Mouse (Mus musculus) kidney, postnatal 14 days (tissue): ENCODE data around the gene Wnt16.
A peak's percentile ranks its signal among the peaks of the same experiment; 100 is the strongest.
"Not testable (repeated sequence)": the region's sequence is repeated elsewhere in the genome, so short reads cannot be mapped to it uniquely, and the experiment has no call there.

Experiments
- DNase-seq: peaks from one replicate; pipeline ENCODE4 v3.0.0; 2022; ENCODE audit warnings: mixed read lengths

The Wnt16 gene

DNA sequence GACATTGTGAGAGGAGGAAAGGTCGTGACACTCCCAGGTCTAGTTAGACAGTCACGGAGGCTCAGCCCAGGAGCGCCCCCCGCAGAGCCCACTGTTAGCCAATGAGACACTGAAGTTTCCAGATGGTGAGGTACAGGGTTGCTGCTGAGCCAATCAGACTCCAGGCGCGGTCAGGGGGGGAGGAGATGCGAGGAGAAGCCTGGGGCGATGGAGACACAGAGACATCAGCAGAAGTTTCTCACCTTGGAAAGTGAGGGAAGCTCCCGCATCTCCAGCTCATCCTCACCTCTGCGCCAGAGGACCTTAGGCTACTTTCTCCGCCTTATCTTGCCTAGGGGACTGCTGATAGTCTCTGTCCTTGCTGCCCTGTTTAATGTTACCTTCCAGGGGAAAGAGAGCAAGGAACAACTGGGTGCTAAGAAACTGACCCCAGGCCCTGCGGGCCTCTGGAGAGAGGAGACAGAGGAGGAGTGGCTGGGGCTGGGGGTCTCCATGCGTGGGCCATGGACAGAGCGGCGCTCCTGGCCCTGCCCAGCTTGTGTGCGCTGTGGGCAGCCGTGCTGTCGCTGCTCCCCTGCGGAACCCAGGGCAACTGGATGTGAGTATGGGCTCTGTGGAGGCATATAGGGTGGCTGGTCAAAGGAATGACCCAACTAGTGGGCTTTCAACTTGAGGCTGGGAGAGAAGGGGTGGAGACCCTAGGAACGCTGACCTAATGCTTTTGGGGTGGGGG, at the start of gene Wnt16:
Gene Wnt16, plus strand, starts transcription at position 224 of the 733 bp plus-strand sequence.
- DNase-seq: peak; percentile 8

DNA sequence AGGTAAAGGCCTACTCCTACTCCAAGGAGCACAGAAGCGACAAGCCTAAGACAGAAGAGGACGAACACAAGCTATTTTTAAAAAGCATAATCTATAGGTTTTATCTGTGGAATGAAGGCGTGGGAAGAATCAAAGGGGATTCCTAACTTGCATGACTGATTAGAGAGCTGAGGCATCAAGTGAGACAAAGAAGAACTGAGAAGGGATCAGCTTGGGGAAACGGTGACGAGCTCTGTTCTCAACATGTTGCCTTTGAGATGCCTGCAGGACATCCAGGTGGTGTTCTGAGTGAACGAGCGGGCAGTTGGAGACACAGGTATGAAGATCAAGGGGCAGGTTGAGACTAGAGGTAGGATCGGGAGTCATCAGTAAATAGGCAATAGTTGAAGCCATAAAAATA, 44.7 kb upstream of the Wnt16 start:
- no peak for DNase-seq

DNA sequence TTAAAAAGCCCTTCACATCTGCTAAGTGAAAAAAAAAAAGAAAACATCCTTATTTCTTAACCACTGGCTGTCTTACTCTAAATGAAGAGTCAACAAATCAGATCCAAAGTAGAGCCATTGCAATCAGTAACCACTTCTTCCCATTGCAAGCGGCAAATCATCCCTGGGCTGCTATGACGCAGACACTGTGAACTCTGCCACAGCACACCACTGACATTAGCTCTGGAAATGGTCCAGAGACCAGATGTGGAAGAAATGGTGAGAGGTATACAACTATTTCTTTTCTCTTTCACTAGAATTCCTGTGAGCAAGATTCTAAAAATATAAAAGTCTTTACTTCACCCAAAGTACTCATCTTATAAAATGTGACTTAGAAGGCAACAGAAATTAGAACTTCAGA, 41.3 kb upstream of the Wnt16 start:
- no peak for DNase-seq

DNA sequence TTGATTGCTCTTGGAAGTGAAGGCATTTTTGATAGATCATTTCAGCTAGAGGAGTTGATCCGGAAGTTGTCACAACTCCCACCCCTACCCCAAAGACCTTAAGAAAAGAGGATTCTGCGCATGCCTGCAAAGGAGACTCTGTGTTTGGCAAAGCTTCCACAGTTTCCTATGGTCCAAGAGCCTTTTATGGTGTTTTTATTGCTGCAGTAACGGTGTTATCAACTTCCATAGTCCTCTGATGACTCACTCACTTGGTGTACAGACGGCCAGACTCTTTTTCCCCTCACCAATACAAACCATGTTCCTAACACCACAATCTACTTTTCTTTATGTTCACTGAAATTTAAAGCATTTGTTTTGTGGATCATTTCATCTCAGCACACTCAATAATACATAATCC, 29.2 kb upstream of the Wnt16 start:
- no peak for DNase-seq

DNA sequence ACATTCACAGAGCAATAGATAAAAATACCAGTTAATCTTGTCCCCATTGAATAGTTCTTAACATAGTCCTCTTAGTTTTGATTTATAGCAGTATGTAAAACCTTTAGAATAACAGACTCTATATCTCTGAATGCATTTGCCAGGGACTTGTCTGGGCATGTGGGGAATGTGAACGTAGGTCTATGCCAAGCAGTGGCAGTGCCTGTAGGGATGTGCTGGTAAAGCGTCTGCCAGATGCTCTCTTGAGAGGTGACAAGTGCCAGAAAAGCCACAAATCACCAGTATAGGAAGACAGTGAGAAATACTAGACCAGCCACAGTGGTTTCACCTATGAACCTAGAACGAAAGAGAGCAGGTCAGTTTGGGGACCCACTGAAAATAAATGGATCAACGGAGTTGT, 25.5 kb upstream of the Wnt16 start:
- DNase-seq: no peak

DNA sequence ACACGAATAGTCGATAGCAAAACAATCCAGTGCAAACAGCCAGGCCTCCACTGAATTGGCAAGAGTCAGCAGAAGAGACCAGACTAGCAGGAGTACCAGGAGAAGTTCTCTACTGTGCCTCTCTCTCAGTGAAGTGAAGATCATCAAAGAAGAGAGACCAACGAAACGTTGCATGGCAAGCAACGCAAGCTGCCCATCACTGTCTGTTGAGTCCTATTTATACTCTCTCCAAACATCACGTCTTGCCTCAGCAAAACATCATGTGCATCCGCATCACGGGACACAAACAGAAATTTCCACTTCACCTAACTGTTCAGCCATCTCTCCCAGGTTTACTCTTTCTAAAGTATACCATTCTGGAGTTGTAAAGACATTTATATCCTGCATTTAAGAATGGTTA, 23.9 kb upstream of the Wnt16 start:
- not testable (repeated sequence) for DNase-seq

DNA sequence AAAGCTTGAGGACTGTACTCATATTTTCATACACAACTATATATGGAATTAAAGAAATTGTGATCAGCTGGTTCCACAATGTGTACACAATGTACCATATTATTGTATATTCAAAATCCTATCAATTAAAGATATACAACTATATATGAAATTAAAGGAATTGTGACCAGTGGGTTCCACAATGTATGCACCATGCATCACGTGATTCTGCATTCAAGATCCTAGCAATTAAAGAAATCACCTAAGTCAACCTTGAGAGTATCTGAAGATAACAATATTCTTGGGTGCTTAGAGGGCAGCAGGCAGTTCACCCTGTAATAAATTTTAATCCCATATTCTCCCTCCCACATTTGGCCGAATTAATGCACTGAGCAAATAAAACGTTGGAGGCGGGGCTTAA, 22.0 kb upstream of the Wnt16 start:
- no peak for DNase-seq

DNA sequence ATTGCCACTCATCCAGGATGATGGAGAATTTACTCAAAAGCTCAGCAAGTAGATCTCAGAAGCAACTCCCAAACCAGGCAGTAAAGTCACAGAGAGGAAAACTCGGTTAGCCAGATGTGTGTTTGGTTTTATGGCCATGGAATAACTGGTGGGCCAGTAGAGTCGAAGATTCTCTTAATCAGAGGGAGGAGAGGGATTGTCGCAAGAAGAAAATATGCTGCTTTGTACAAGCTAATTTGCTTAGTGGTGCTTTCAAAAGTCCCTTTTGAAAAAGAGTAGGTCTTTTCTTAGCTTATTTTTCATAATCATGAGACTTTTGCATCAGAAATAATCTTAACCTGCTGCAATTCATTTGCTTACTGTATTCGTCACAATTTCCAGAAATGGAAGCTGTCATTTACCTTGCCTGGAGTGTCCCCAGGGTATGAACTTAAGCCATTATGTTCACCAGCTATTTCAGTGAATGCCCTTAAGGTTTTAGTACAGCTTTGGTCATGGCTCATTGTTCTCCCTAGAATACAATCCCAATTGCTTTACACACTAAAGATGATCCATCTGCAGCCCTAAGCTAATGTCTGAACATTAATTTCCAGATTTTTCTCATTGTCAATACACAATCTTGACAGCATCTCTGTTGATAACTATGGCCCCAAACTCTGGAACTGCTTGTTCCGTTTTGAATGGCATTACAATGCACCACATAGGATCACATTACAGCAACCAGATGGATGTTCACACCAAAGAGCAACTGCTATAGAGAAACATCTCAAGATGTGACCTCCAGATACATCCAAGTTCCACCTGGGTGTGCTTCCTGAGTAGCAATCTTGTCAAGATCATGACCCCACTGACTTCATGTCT, 20.0 kb upstream of the Wnt16 start:
- DNase-seq: no peak

DNA sequence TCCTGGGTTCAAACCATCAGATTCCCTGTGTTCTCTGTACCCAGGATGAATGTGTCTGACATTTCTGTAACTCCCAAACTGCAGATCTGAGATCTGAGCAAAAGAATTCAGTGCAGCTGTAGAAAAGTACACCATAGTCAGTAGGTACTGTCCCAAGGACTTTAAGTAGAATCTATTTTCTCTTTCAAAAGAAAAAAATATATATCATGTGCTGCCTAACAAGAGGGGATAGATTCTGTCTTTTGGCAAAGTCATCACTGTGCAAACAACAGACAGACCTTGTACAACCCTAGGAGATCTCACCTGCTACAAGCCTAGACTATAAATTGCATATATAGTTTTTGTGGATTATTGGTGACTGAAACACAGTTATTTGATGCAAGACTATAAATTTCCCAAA, 19.4 kb upstream of the Wnt16 start:
- no peak for DNase-seq

DNA sequence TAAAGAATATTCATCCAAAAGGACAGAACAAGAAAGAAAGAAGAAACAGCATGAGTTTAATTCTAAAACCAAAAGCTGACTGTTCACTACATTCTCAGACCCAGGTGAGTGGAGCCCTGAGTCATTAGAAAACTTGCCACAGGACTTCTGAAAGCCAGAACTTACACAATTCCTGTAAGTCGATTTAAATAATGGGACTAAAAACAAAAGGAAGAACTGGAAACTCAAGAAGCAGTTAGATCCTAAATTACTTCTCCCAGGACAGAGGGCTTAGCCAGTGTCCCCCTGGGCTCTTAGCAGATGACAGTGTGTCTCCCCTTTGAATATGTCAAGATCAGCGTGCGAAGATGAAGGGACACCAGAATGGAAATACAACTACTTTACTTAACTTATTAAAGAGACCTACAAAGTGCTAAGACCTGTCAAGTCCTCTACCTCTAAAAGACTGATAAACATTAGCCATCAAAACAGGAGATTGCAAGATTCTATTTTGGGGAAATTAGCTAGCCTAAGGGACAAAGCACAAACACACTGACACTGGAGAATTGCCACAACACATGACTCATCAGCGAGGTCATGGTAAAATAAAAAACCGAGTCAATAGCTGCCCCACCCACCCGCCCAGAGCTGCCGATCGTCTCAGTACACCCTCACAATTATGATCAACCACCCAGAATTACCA, 18.0 kb upstream of the Wnt16 start:
- DNase-seq: no peak

DNA sequence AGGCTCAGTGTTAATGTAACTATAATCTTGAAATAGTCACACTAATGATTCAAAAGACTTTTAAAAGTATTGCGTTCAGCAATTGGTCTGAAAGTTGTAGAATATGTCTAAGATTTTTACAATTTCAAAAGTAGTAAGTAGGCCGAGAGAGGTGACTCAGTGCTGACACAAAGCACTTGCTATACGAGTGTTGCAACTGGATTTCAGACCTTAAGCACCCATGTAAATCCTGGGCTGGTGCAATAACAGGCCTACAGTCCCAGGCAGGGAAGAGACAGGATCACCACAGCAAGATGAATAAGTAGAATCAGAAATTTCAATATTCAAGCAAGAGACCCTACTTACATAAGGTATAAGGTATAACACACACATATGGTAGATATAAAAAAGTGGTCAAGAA, 10.1 kb upstream of the Wnt16 start:
- no peak for DNase-seq

DNA sequence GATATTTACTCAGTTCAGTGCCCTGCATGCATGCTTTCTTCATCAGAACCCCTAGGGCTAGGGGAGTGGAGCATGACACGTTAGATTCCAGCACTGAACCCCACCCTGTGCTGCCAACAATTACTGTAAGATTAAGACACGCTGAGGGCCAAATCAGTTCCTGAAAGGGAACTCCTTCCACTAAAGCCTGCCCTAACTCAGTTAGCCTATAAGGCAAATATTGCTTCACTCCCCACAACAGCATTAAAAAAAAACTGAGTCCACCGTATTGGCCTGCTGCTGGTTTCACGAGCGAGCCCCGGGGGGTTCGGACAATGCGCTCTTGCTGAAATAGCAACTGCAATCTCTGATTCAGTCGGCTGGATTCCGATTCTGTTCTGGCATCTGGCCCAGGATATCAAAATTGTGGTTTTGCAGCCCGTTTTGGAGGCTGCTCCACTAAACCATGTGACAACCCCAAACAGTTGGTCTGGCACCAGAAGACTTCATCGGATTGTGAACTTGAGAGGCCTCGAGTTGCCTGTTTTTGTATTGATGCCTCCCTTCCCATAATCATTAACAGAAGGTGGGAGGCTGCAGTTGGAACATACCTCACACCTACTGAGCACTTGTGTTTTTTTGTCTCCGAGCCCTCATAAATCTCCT, 7.7 kb upstream of the Wnt16 start:
- DNase-seq: peak; percentile 52

DNA sequence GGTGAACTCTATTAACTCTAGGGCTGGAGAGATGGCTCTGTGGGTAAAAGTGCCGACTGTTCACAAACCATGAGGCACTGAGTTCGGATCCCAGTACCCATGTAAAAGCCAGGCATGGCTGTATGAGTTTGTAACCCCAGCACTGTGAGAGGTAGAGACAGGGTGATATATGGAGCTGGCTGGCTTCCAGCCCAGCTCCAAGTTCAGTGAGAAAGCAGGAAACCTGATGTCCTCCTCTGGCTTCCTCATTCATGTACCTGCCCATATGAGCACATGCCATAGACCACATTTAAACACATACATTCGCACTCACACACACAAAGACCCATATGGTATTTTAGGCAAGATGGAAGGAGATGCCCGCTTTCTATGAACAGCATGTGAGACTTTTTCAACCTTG, 5.6 kb upstream of the Wnt16 start:
- no peak for DNase-seq

DNA sequence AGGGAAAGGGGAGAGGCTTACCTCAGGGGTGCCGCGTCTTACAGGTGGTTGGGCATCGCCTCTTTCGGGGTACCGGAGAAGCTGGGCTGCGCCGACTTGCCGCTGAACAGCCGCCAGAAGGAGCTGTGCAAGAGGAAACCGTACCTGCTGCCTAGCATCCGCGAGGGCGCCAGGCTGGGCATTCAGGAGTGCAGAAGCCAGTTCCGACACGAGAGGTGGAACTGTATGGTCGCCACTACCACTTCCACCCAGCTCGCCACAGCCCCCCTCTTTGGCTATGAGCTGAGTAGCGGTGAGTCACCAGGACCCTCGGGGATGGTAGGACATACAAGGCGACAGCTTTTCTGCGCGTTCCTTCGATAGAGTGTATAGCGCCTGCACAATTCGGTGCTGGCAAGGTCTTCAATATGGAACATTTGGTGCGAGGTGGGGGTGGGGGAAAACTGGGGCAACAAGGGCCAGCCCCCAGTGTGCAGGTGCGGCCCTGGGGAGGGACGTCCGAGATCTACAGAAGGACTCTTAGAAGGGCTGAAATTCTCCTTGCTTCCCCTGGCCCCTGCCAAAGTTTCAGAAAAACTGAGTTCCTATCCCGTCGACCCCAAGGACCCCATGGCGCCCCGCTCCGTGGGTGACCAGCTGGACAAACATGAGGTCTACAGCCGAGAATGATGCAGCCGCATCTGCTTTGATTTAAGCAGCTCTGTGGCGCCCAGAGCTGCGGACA, 872 bp downstream of the Wnt16 start:
- peak; percentile 28 for DNase-seq

DNA sequence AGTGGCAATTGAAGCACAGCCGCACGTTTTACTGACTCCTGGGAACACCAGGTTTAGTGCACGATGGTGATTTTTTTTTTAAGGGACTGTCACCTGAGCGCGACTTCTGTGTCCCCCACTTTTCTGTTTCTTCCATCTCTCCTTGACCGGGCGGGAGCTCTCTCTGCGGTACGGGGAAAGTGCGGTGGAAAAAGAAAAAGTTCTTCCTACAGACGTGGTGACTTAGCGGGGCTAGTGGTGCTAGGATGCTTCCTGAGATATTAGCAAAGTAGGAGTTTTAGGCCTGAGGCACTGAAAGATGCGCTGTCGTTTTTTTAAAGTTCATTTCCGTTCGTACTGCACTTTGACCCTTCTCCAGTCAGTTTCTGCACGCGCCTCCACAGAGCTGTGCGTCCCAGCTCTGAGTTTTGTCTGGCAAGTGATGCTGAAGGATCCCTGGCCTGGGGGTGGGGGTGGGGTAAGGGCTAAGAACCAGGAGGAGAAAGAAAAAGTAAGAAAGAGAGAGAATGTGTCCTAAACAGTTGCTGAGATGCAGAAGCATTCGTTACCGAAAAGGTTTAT, 1.5 kb downstream of the Wnt16 start:
- no peak for DNase-seq

DNA sequence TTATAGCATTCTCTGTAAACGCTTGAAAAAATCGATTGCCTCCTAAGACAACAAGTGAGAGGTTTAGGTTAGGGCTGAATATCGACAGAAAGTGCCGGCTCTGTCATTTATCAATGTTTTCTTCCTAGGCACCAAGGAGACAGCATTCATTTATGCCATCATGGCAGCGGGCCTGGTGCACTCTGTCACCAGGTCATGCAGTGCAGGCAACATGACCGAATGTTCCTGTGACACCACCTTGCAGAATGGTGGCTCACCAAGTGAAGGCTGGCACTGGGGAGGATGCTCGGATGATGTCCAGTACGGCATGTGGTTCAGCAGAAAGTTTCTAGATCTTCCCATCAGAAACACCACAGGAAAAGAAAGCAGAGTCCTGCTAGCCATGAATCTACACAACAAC, 2.8 kb downstream of the Wnt16 start:
- DNase-seq: no peak

DNA sequence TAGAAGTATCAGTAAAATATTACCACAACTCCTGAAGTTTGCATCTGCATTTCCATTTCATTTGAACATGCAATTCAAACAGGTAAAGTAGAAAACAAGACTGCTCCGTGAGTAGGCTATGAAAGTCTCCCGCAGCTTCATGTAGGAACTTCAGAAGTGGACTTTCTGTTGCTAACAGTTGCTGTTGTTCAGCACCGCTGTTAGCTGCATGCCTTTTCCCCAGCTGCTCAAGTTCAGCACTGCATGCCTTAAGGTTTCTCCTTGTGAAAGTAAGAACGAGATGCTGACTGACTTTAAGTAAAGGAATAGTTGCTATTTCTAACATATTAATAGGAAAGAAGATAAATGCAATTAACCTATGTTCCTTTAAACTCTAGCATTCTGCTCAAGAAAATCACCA, 4.0 kb downstream of the Wnt16 start:
- DNase-seq: no peak

DNA sequence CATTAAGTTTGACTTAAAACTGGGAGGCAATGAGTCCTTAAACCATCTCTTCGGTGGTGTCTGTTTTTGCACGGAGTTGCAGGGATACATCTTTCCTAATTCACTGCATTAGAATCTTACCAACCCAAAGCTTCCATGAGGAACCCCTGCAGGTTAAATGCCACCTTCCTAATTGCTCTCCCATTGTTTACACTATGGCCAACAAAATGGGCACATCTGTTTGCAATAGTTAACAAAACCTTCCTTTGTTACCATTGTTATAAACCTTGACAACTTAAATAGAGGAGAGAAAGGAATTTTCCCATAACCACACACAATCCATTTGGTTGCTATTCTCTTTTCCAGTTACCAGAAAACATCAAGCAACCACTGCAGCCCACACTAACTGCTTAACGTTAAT, 5.9 kb downstream of the Wnt16 start:
- no peak for DNase-seq

DNA sequence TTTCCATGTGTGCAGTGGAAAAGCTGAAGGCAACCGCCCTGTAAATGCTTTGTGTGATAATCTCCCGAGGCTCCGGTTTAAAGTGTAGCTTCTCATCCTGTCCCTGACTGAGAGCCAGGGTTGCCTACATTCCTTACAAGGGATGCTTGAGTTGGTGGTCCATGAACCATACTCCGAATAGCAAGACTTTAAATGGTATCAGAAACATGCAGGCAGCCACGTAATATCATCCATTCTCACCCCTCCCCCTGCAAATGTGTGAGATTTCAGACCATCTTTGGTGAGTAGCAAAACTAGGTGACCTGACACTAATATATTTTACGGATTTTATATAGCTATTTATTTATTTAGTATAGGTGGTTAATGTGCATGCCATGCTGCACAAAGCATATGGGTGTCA, 9.0 kb downstream of the Wnt16 start:
- no peak for DNase-seq

DNA sequence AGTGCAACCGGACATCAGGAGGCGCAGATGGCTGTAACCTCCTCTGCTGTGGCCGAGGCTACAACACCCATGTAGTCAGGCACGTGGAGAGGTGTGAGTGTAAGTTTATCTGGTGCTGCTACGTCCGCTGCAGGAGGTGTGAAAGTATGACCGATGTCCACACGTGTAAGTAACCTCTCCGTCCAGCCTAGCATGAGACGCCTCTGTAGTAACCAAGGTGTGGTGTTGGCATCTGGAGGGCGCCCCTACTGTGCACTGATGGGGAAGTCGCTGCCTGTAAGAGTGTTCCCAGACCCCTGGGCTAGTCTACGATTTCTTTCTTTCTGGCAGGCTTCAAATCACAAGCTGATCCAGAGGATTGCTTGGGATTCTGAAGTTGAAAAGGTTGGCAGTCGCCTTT, 10.0 kb downstream of the Wnt16 start:
- DNase-seq: no peak

DNA sequence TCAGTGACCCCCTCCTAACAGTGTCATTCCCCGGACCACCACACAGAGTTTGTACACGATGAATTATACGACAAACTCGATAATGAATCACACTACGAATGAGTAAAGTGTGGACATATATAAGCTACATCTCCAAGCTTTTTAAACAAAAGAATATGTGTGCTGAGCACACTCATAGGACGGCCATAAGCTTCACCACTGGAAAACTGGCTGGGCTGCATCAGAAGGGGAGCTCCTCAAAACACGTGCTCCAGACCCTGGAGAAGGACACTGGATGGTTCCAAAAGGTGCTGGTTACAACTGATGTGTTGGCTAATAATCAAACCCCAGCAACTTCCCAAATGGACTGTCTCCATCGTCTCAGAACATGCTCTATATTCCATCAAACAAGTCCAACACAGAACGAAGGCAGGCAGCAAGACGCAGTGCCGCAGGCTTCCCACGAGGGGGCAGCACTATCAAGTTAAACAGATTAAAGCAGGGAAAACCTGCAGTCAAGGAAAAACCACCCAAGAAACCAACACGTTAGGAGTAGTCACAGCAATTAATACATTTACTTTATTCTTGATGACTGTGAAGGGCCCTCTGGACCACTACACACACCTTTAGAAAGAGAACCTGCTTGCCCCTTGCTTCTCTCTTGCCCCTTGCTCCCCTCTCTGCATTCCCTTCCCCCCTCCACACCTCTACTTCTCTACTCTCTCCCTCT, 37.5 kb downstream of the Wnt16 start:
- DNase-seq: peak; percentile 79

DNA sequence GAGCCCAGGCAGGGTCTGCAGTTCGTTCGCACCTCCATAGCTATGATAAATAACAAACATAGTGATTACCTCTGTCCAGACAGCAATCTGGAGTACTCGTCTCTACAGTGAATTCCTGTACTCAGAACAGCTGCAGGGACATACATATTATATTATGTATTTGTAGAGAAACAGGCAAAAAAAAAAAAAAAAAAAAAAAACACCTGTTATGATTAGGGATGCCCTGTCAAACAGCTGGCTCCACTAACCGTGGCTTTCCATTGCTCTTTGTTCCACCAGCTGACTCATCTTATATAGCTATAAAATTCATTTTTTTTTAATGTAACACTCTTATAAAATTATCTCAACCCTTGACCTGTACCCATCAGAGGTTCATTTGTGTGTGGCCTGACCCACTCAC, 38.3 kb downstream of the Wnt16 start:
- DNase-seq: no peak
